Mouse (Mus musculus) lung, embryonic 14.5 days (tissue): Measurements from ENCODE around the gene Cox17. TPM values are rescaled to one million over a fixed set of nuclear protein-coding genes. Genes with fewer than 3 reads are reported as not detected.

Source experiments
- ATAC-seq: fragments of 200-750 bp; cut with Nextera tagmentation; 2 replicates; pipeline ENCODE4 v1.8.0; 2017; ENCODE audit warnings: mild to moderate bottlenecking, moderate TSS enrichment, moderate library complexity; ENCODE audit not compliant: insufficient read depth
- DNase-seq: peaks from one replicate; pipeline ENCODE4 v3.0.0-alpha.2; 2015
- H3K27ac ChIP-seq: fragments of 300-500 bp; sonication (generic); 2 replicates; pipeline ENCODE4 v1.5.1; 2014; ENCODE audit warnings: low read depth, mild to moderate bottlenecking, moderate library complexity
- H3K27me3 ChIP-seq: fragments of 300-500 bp; sonication (generic); 2 replicates; pipeline ENCODE4 v1.6.1; 2014; ENCODE audit warnings: low read length, control low read depth; ENCODE audit not compliant: insufficient read depth
- H3K36me3 ChIP-seq: fragments of 300-500 bp; sonication (generic); 2 replicates; pipeline ENCODE4 v1.6.1; 2014; ENCODE audit warnings: control low read depth; ENCODE audit not compliant: insufficient read depth
- H3K4me1 ChIP-seq: fragments of 300-500 bp; sonication (generic); 2 replicates; pipeline ENCODE4 v1.6.1; 2014; ENCODE audit warnings: antibody characterized with exemption, control low read depth; ENCODE audit not compliant: insufficient read depth
- H3K4me2 ChIP-seq: fragments of 300-500 bp; sonication (generic); 2 replicates; pipeline ENCODE4 v1.6.1; 2014; ENCODE audit warnings: mild to moderate bottlenecking
- H3K4me3 ChIP-seq: fragments of 300-500 bp; sonication (generic); 2 replicates; pipeline ENCODE4 v1.5.1; 2014; ENCODE audit warnings: low read depth, low read length
- H3K9ac ChIP-seq: fragments of 300-500 bp; sonication (generic); 2 replicates; pipeline ENCODE4 v1.6.1; 2014
- H3K9me3 ChIP-seq: fragments of 300-500 bp; sonication (generic); 2 replicates; pipeline ENCODE4 v1.6.1; 2016; ENCODE audit warnings: low read depth, low read length, control low read depth
- CTCF ChIP-seq: IDR thresholded peaks from 2 replicates; pipeline ENCODE4 v1.5.1; 2016; ENCODE audit warnings: antibody characterized with exemption, low read depth
- WGBS: fragments of 180-500 bp; shearing (Covaris S2); extraction: QIAGEN DNeasy Blood & Tissue Kit; methylation state at CpG from one replicate; pipeline ENCODE4 v1.1.7; 2014; 5-methylcytosine and 5-hydroxymethylcytosine counted together
- polyA plus RNA-seq: library from polyadenylated mRNA; unstranded; fragments of >200 nt; fragmentation: Nextera tagmentation; extraction: Ambion mirVana; gene quantifications from 2 replicates; pipeline ENCODE4 v1.2.1, GENCODE M21; 2014

Cox17 gene
- polyA plus RNA-seq, 1 experiment from 2014 or later = 126 TPM

- Histone ChIP-seq H3K27ac (no peak overlapping the region), H3K27me3 (no peaks in the 10 kb centered on the region), H3K9ac (no peak overlapping the region), H3K36me3 (no peaks in the 10 kb centered on the region), H3K4me3 (no peak overlapping the region), H3K9me3 (no peaks in the 10 kb centered on the region), H3K4me2 (no peak overlapping the region), H3K4me1 (no peaks in the 10 kb centered on the region)
- DNase-seq (no peak), ATAC-seq (no peak)
- WGBS = 85% methylated on average over 8 of the region's 8 CpGs
- no peak for TF ChIP-seq CTCF
Measured at GRCm38 (mm10) chr16:38369431-38369830, 22.6 kb downstream of the Cox17 start.

DNA sequence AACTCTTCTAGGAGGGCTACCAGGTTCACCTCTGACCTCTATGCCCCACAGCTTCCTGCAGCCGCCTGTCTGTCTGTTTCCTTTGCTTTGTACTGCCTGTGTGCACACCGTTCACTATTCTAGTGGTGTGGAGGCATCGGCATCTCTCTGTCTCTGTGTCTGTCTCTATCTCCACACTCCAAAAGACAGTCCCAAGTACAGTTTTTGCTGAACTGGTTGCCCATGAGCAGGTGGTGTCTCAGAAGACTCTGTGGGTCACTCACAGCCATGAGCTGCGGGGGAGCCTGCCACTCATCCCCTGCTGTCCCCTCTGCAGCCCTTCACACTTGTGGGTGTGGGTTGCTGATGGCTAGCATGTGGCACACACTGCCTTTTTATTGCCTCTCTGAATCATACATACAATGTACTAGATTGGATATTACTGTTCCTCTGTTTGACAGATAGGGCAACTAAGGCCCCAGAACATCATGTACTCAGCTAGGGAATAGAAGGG is 23.2 kb downstream of the Cox17 start:
- H3K9ac ChIP-seq = no peak overlapping the region
- no peak for TF ChIP-seq CTCF

DNA sequence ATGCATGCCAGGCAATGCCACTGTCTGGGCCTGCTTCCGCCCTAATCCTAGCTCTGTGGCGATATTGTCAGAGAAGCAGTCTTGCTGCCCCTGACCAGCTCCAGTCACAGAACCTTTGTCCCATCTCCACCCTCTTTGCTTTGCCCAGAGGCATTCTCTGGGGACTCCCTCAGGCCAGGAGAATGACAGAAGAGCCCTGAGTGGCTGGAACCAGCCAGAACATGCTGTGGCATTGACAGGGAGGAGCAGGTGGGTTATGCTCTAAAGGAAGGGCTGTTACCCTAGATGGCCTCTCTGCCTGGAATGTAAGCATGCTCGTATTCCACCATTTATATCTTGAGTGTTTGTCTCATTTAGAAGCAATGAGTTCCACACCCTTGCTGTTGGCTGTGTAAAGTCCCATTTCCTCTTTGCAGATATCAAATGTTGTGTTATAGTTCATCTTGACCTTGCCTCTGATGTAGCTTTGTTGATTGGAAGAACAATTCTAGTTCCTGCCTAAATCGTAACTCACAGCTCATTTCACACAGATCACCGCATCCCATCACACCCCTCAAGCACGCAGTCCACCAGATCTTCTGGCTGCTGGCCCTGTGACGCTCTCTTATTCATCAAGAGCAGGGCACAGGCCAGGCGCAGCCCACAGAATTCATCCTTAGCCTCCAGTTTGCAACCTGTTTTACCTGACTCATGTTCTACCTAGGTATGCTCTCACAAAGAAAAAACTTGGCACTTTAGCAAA is 24.0 kb downstream of the Cox17 start:
- H3K9ac ChIP-seq = no peak overlapping the region
- no peak overlapping the region for H3K27ac ChIP-seq
- H3K36me3 ChIP-seq = no peaks in the 10 kb centered on the region
- no peak overlapping the region for H3K4me3 ChIP-seq
- TF ChIP-seq CTCF = no peak
- WGBS = 64% methylated on average over 8 of the region's 8 CpGs
- no peaks in the 10 kb centered on the region for H3K27me3 ChIP-seq
- H3K4me2 ChIP-seq = no peak overlapping the region
- no peak for ATAC-seq
- no peak for DNase-seq
- no peaks in the 10 kb centered on the region for H3K9me3 ChIP-seq
- H3K4me1 ChIP-seq = no peaks in the 10 kb centered on the region

More for the DNA sequence above, 23.2 kb downstream of the Cox17 start:
- Histone ChIP-seq H3K27me3 (no peaks in the 10 kb centered on the region), H3K4me2 (no peak overlapping the region), H3K4me3 (no peak overlapping the region), H3K4me1 (no peaks in the 10 kb centered on the region), H3K36me3 (no peaks in the 10 kb centered on the region), H3K27ac (no peak overlapping the region), H3K9me3 (no peaks in the 10 kb centered on the region)
- ATAC-seq (no peak), DNase-seq (no peak)
- WGBS = 68% methylated on average over 4 of the region's 4 CpGs

DNA sequence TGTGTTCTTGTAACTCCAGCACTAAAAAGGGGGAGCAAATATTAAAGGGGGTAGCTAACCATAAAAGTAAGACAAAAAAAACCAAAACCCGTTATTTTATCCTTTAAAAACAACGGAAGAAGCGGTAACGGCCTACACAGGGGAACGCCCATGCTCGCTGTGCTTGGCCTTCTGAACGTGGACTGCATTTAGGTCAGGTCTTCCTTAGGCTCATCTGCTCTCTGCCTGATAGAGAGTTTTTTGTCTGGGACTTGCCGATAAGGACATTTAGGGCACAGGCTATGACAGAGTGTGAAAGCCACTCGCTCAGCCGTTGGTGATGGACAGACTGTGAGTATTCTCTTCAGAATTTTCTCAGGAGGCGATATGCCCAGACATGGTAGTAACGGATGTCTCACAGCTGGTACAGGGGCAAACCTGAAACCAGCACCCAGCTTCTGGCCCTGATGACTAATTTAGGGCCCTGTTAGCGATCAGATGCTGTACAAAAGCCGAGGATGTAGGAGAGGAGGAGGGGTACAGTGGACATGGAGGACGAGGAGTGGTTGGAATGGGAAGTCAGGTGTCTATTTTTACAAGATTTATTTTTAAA is 25.0 kb downstream of the Cox17 start:
- DNase-seq (no peak), ATAC-seq (peak; percentile 26; the same call in 1 of the 2 replicates)
- 81% methylated on average over 15 of the region's 15 CpGs for WGBS
- H3K4me1 ChIP-seq = no peaks in the 10 kb centered on the region
- no peaks in the 10 kb centered on the region for H3K27me3 ChIP-seq
- no peaks in the 10 kb centered on the region for H3K36me3 ChIP-seq
- H3K4me3 ChIP-seq = no peak overlapping the region
- H3K4me2 ChIP-seq = 0 out of 2 replicates have a peak overlapping the region, but pooled peaks have one; percentile 10
- H3K9me3 ChIP-seq = no peaks in the 10 kb centered on the region
- no peak overlapping the region for H3K27ac ChIP-seq
- TF ChIP-seq CTCF = no peak
- 0 out of 2 replicates have a peak overlapping the region, but pooled peaks have one; percentile 16 for H3K9ac ChIP-seq

GRCm38 (mm10) chr16:38372876-38373275 is 26.1 kb downstream of the Cox17 start:
- H3K4me3 ChIP-seq = no peak overlapping the region
- no peak overlapping the region for H3K4me2 ChIP-seq
- H3K9ac ChIP-seq = no peak overlapping the region
- no peaks in the 10 kb centered on the region for H3K36me3 ChIP-seq
- H3K4me1 ChIP-seq = no peaks in the 10 kb centered on the region
- DNase-seq = no peak
- no peaks in the 10 kb centered on the region for H3K27me3 ChIP-seq
- no peak for ATAC-seq
- no peak overlapping the region for H3K27ac ChIP-seq
- no peak for TF ChIP-seq CTCF
- no peaks in the 10 kb centered on the region for H3K9me3 ChIP-seq
- WGBS = 86% methylated on average over 4 of the region's 4 CpGs

DNA sequence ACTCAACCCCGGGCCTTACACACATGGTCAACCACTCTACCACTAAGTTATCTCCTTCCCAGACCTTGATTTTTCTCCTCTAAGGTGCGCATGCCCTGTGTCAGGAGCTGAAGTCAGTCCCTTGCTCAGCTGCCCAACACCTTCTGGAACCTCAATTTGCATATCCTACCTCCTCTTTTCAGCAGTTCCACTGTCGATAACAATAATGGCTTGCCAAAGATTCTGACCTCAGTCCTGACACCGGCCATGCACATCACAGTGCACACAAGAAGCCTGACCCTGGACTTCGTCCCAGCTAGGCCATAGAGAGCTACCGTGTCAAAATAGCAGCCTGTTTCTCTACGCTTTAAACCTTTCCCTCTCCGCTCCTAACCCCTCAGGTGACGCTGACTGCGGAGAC is 26.6 kb downstream of the Cox17 start:
- DNase-seq (no peak), ATAC-seq (no peak)
- TF ChIP-seq CTCF = no peak
- Histone ChIP-seq H3K27ac (no peak overlapping the region), H3K4me2 (no peak overlapping the region), H3K9ac (no peak overlapping the region), H3K9me3 (no peaks in the 10 kb centered on the region), H3K36me3 (no peaks in the 10 kb centered on the region), H3K27me3 (no peaks in the 10 kb centered on the region), H3K4me3 (no peak overlapping the region), H3K4me1 (no peaks in the 10 kb centered on the region)
- WGBS = 82% methylated on average over 10 of the region's 10 CpGs

DNA sequence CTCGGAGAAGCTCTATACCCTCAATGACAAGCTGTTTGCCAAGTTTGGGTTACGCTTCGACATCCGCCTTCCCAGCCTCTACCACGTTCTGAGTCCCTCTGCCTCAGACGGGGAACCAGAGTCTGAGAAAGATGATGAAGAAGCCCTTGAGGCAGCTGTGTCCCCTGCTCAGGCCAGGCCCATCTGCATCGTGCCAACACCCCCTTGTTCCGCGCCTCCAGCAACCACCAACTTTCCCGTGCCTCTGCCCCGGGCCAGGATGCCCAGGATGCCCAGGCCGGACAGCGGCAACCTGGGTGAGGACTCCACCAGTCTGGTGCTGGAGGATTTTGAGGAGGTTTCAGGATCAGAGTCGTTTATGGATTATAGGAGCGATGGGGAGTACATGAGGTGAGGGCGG is 27.1 kb downstream of the Cox17 start:
- H3K9me3 ChIP-seq = no peaks in the 10 kb centered on the region
- no peaks in the 10 kb centered on the region for H3K4me1 ChIP-seq
- 84% methylated on average over 16 of the region's 16 CpGs for WGBS
- no peak overlapping the region for H3K4me3 ChIP-seq
- no peak overlapping the region for H3K9ac ChIP-seq
- no peaks in the 10 kb centered on the region for H3K27me3 ChIP-seq
- ATAC-seq = no peak
- H3K36me3 ChIP-seq = no peaks in the 10 kb centered on the region
- H3K4me2 ChIP-seq = 0 out of 2 replicates have a peak overlapping the region, but pooled peaks have one; percentile 22
- H3K27ac ChIP-seq = no peak overlapping the region
- DNase-seq = no peak
- no peak for TF ChIP-seq CTCF
